Mouse (Mus musculus): Measurements from ENCODE around the gene Wdr74. TPM values are rescaled to one million over a fixed set of nuclear protein-coding genes. Genes with fewer than 3 reads are reported as not detected.
"Not testable (repeated sequence)": the region's sequence is repeated elsewhere in the genome, so short reads cannot be mapped to it uniquely, and the experiment has no call there.

The Wdr74 gene
- polyA plus RNA-seq, 1 experiment from 2014 or later: 97.3 TPM

DNA sequence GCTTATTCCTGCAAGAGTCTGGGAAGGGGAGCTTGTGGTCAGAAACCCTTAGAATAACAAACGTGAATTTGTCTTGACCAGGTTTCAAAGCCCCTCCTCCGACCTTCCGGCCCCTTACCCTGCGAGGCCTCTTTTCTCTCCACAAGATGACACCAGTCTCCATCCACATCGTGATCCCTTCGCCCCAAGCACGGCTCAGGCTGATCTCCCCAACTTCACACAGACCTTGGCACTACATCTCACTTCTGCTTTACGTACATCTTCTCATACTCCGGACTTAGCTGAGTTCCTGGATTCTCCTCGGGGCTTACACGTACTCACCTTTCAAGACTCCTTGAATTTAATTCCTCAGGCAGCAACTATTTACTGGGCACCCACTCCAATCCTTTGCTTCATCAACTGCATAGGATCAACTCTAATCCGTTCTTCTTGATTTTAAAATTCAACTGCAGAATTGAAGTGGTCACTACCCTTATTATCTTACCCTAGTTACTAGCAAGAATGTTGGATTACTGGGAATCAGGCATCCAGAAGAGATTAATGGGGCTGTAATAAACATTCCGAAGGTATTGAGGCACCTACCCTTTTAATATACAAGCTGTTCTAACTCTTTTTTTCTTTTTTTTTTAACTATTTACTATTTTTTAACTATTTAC lies 21.5 kb upstream of the Wdr74 start:
- peak; percentile 47 for ATAC-seq (ENCODE audit: low FRiP score, low TSS enrichment)
- Histone ChIP-seq H3K4me2 (replicated peaks; ENCODE audit: low read depth, low read length) (peak overlapping the region; percentile 72), H3K4me3 (ENCODE audit: low read length) (peak overlapping the region; percentile 81), H3K9ac (ENCODE audit: low read depth, low read length) (peak overlapping the region; percentile 82; the same call in 1 of the 2 replicates), H3K9me3 (ENCODE audit: control insufficient read depth, low read length) (no peaks in the 10 kb centered on the region), H3K36me3 (ENCODE audit: control insufficient read depth, insufficient read depth, low read length) (peaks cover 30% of the 10 kb centered on the region), H3K27me3 (ENCODE audit: control insufficient read depth, insufficient read depth, low read length) (no peaks in the 10 kb centered on the region), H3K27ac (ENCODE audit: low read depth, low read length) (peak overlapping the region; percentile 96), H3K4me1 (ENCODE audit: control insufficient read depth, insufficient read depth, low read length) (peaks cover 19% of the 10 kb centered on the region; the same call in 1 of the 2 replicates)
- 5% methylated on average over 13 of the region's 13 CpGs for WGBS

DNA sequence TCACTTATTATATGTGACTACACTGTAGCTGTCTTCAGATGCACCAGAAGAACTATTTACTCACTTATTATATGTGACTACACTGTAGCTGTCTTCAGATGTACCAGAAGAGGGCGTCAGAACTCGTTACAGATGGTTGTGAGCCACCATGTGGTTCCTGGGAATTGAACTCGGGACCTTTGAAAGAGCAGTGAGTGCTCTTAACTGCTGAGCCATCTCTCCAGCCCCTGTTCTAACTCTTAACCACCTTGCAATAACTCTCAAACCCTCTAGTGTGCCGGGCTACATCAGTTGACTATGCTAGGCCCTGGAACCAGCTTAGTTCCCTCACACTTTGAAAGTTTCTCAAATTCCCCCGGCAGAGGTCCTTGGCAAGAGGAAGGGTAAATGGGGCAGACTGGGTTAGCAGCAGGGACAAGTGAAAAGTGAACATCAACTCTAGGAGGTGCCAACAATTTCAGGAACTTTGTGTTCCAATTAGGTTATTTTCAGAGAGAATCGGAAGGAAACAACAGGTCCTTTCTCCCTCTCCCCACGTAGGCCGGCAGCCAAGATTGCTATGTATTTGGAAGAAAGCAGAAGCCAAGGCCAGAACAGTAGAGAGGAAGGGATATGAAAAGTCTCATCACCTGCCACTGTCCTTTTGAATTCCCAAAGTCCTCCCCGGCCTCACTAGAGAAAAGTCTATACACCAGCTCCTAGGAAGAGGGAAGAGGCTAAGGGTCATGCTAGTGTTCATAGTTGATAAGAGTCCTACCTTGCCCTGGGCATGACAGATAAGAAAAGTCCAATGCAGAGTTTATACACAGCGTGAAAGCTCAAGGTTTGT lies 20.8 kb upstream of the Wdr74 start:
- no peak for ATAC-seq (ENCODE audit: low FRiP score, low TSS enrichment)
- Histone ChIP-seq H3K9me3 (ENCODE audit: control insufficient read depth, low read length) (no peaks in the 10 kb centered on the region), H3K27ac (ENCODE audit: low read depth, low read length) (no peak overlapping the region), H3K27me3 (ENCODE audit: control insufficient read depth, insufficient read depth, low read length) (no peaks in the 10 kb centered on the region), H3K36me3 (ENCODE audit: control insufficient read depth, insufficient read depth, low read length) (peaks cover 22% of the 10 kb centered on the region), H3K9ac (ENCODE audit: low read depth, low read length) (no peak overlapping the region), H3K4me1 (ENCODE audit: control insufficient read depth, insufficient read depth, low read length) (peaks cover 19% of the 10 kb centered on the region; the same call in 1 of the 2 replicates), H3K4me3 (ENCODE audit: low read length) (no peak overlapping the region), H3K4me2 (replicated peaks; ENCODE audit: low read depth, low read length) (no peak overlapping the region)
- 76% methylated on average over 10 of the region's 10 CpGs for WGBS

DNA sequence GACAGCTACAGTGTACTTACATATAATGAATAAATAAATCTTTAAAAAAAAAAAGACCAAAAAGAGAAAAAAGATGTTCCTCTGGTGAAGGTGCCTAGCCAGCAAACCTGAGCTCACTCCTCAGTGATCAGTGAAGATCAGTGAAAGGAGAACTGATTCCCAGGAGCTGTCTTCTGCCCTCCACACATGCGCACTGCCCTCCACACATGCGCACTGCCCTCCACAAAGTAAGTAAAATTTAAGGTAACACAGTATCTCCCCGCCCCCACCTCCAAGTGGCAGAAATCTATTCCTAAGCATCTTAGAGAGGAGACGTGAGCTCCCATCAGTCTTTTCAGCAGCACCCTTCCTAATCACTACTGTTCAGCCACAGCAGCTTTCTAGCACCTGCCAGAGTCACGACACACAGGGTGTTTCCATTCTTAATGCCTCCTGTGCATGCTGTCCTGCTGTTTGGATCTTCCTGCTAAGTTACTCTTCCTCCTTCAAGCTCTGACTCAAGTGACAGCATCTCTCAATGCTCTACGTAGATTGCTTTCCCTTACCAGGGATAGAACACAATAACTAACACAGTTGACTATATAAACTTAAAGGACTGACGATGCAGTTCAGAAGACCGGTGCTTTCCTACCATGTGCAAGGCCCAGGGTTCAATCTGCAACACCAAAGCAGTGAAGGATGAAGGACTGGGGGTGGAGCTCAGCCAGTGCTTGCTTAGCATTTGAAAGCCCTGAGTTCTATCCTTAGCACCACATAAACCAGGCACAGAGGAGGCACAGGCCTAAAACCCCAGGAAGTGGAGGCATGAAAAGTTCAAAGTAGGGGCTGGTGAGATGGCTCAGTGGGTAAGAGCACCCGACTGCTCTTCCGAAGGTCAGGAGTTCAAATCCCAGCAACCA lies 19.5 kb upstream of the Wdr74 start:
- WGBS: 66% methylated on average over 10 of the region's 10 CpGs
- H3K4me2 ChIP-seq (replicated peaks; ENCODE audit: low read depth, low read length): no peak overlapping the region
- H3K9me3 ChIP-seq (ENCODE audit: control insufficient read depth, low read length): no peaks in the 10 kb centered on the region
- H3K4me1 ChIP-seq (ENCODE audit: control insufficient read depth, insufficient read depth, low read length): peaks cover 14% of the 10 kb centered on the region; the same call in 1 of the 2 replicates
- no peak overlapping the region for H3K4me3 ChIP-seq (ENCODE audit: low read length)
- H3K9ac ChIP-seq (ENCODE audit: low read depth, low read length): no peak overlapping the region
- H3K27ac ChIP-seq (ENCODE audit: low read depth, low read length): no peak overlapping the region
- peaks cover 10% of the 10 kb centered on the region for H3K36me3 ChIP-seq (ENCODE audit: control insufficient read depth, insufficient read depth, low read length)
- H3K27me3 ChIP-seq (ENCODE audit: control insufficient read depth, insufficient read depth, low read length): no peaks in the 10 kb centered on the region
- no peak for ATAC-seq (ENCODE audit: low FRiP score, low TSS enrichment)

DNA sequence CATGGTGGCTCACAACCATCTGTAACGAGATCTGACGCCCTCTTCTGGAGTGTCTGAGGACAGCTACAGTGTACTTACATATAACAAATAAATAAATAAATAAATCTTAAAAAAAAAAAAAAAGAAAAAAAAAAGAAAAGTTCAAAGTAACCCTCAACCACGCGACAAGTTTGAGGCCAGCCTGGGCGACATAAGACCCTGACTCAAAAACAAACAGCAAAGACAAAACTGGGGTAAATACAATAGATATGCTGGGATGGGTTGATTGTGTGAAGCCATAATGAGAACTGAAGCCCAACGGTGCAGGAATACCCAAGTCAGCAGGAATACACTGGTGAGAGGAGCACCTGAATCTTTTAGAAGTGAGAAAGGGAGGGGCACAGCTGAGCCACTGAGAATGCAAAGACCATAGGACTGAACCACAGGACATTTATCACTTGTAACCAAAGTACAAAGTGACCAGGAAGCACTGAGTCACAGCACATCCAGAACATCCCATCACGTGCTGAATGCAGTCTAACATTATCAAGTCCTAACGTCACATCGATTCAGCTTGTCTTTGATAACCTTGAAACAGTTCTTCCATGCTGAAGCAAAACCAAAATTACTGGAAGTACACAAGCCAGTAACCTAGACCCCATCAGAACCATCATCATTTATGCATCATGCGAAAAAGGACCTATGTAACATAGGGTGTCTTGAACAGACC lies 18.7 kb upstream of the Wdr74 start:
- no peak for ATAC-seq (ENCODE audit: low FRiP score, low TSS enrichment)
- WGBS: 76% methylated on average over 8 of the region's 10 CpGs
- Histone ChIP-seq H3K4me3 (ENCODE audit: low read length) (no peak overlapping the region), H3K4me1 (ENCODE audit: control insufficient read depth, insufficient read depth, low read length) (peaks cover 7% of the 10 kb centered on the region; the same call in 1 of the 2 replicates), H3K9me3 (ENCODE audit: control insufficient read depth, low read length) (no peaks in the 10 kb centered on the region), H3K36me3 (ENCODE audit: control insufficient read depth, insufficient read depth, low read length) (peaks cover 2% of the 10 kb centered on the region; the same call in 1 of the 2 replicates), H3K9ac (ENCODE audit: low read depth, low read length) (no peak overlapping the region), H3K4me2 (replicated peaks; ENCODE audit: low read depth, low read length) (no peak overlapping the region), H3K27ac (ENCODE audit: low read depth, low read length) (no peak overlapping the region), H3K27me3 (ENCODE audit: control insufficient read depth, insufficient read depth, low read length) (no peaks in the 10 kb centered on the region)

DNA sequence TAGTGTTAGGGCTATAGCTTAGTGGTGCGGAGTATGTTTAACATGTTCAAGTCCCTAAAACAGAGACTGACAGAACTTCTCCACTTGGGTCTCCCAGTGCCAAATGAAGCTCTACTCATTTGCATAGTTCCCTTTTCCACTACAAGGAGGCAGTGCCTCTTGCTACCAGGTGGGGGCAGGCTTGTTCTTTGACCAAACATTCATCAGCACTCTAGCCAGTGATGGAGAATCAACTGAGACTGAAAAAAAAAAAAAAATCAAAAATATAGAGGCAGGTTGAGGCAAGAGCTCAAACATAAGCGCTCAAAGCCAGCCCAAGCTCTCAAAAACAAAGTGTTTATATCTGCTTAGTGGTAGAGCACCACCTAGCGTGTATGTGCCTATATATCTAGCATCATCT lies 17.3 kb upstream of the Wdr74 start:
- Histone ChIP-seq H3K27me3 (ENCODE audit: control insufficient read depth, insufficient read depth, low read length) (no peaks in the 10 kb centered on the region), H3K9ac (ENCODE audit: low read depth, low read length) (no peak overlapping the region), H3K4me3 (ENCODE audit: low read length) (no peak overlapping the region), H3K36me3 (ENCODE audit: control insufficient read depth, insufficient read depth, low read length) (no peaks in the 10 kb centered on the region), H3K4me2 (replicated peaks; ENCODE audit: low read depth, low read length) (no peak overlapping the region), H3K9me3 (ENCODE audit: control insufficient read depth, low read length) (no peaks in the 10 kb centered on the region), H3K27ac (ENCODE audit: low read depth, low read length) (no peak overlapping the region), H3K4me1 (ENCODE audit: control insufficient read depth, insufficient read depth, low read length) (0 out of 2 replicates have a peak, but pooled peaks cover 6% of the 10 kb centered on the region)
- no peak for ATAC-seq (ENCODE audit: low FRiP score, low TSS enrichment)
- 69% methylated on average over 3 of the region's 3 CpGs for WGBS

DNA sequence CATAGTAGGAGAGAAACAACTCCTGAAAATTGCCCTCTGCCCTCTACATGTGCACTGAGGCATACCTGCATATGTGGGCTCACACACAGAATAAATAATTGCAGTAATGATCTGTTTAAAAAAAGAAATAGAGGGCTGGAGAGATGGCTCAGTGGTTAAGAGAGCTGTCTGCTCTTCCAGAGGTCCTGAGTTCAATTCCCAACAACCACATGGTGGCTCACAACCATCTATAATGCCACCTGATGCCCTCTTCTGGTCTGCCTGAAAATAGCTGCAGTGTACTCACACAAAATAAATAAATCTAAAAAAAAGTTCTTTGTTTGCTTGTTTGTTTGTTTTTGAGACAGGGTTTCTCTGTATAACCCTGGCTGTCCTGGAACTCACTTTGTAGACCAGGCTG lies 16.6 kb upstream of the Wdr74 start:
- not testable (repeated sequence) for H3K36me3 ChIP-seq (ENCODE audit: control insufficient read depth, insufficient read depth, low read length); ATAC-seq (ENCODE audit: low FRiP score, low TSS enrichment); H3K27me3 ChIP-seq (ENCODE audit: control insufficient read depth, insufficient read depth, low read length); H3K9me3 ChIP-seq (ENCODE audit: control insufficient read depth, low read length); H3K4me3 ChIP-seq (ENCODE audit: low read length); H3K9ac ChIP-seq (ENCODE audit: low read depth, low read length); H3K4me2 ChIP-seq (replicated peaks; ENCODE audit: low read depth, low read length); H3K27ac ChIP-seq (ENCODE audit: low read depth, low read length); H3K4me1 ChIP-seq (ENCODE audit: control insufficient read depth, insufficient read depth, low read length)

DNA sequence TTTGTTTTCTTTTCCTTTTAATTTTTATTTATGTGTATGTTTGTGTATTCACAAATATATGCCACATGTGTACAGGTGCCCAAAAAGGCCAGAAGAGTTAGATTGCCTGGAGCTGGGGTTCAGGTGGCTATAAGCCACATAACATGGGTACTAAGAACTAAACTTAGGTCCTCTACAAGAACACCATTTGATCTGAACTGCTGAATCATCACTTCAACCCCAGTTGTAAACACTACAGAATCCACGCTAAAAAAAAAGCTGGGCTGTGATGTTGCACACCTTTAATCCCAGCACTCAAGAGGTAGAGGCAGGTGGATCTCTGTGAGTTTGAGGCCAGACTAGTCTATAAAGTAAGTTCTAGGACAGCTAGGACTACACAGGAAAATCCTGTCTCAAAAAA lies 14.2 kb upstream of the Wdr74 start:
- Histone ChIP-seq H3K4me2 (replicated peaks; ENCODE audit: low read depth, low read length) (peak overlapping the region; percentile 53; the same call in 1 of the 2 replicates), H3K27ac (ENCODE audit: low read depth, low read length) (no peak overlapping the region), H3K9ac (ENCODE audit: low read depth, low read length) (no peak overlapping the region), H3K36me3 (ENCODE audit: control insufficient read depth, insufficient read depth, low read length) (peaks cover 25% of the 10 kb centered on the region), H3K4me1 (ENCODE audit: control insufficient read depth, insufficient read depth, low read length) (0 out of 2 replicates have a peak, but pooled peaks cover 6% of the 10 kb centered on the region), H3K4me3 (ENCODE audit: low read length) (no peak overlapping the region), H3K27me3 (ENCODE audit: control insufficient read depth, insufficient read depth, low read length) (no peaks in the 10 kb centered on the region), H3K9me3 (ENCODE audit: control insufficient read depth, low read length) (no peaks in the 10 kb centered on the region)
- ATAC-seq (ENCODE audit: low FRiP score, low TSS enrichment): no peak
- WGBS: 75% methylated on average over 1 of the region's 1 CpGs

DNA sequence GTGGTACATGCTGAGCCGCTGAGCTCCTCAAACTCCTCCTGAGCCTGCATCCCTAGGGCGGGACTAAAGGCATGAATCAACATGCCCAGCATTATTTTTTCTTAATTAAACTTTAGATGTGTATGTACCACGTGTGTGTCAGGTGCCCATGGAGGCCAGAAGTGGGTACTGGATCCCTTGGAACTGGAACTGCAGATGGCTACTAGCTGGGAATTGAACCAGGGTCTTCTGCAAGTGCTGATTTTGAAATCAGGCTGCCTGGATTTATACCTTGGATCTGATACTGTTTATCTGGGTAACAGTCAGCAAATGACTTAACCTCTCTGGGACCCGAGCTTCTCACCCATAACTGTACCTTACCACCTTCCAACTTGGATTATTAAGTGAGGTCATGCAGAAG lies 13.6 kb upstream of the Wdr74 start:
- Histone ChIP-seq H3K4me3 (ENCODE audit: low read length) (peak overlapping the region; percentile 82), H3K9ac (ENCODE audit: low read depth, low read length) (peak overlapping the region; percentile 86), H3K27ac (ENCODE audit: low read depth, low read length) (no peak overlapping the region), H3K4me2 (replicated peaks; ENCODE audit: low read depth, low read length) (peak overlapping the region; percentile 53), H3K4me1 (ENCODE audit: control insufficient read depth, insufficient read depth, low read length) (0 out of 2 replicates have a peak, but pooled peaks cover 6% of the 10 kb centered on the region), H3K27me3 (ENCODE audit: control insufficient read depth, insufficient read depth, low read length) (no peaks in the 10 kb centered on the region), H3K9me3 (ENCODE audit: control insufficient read depth, low read length) (no peaks in the 10 kb centered on the region), H3K36me3 (ENCODE audit: control insufficient read depth, insufficient read depth, low read length) (peaks cover 32% of the 10 kb centered on the region)
- ATAC-seq (ENCODE audit: low FRiP score, low TSS enrichment): no peak
- 57% methylated on average over 4 of the region's 4 CpGs for WGBS

Measured in kidney, embryonic 14.5 days (tissue).